Mouse (Mus musculus) brown adipose tissue, adult 24 weeks (tissue): ENCODE data around the gene Ankrd33b. TPM values are rescaled to one million over a fixed set of nuclear protein-coding genes. Genes with fewer than 3 reads are reported as not detected.

Experiments used
- H3K27ac ChIP-seq: fragments of 200-500 bp; replicated peaks from 2 replicates; pipeline ENCODE4 v1.5.1; 2012; ENCODE audit warnings: low read depth, mild to moderate bottlenecking, low read length
- H3K4me1 ChIP-seq: fragments of 200-500 bp; 2 replicates; pipeline ENCODE4 v1.6.1; 2012; ENCODE audit warnings: low read length, mixed read lengths; ENCODE audit not compliant: control insufficient read depth, insufficient read depth, insufficient read length
- H3K4me3 ChIP-seq: fragments of 200-500 bp; 2 replicates; pipeline ENCODE4 v1.5.1; 2012; ENCODE audit warnings: low read depth, mild to moderate bottlenecking, low read length, moderate library complexity; ENCODE audit not compliant: insufficient read depth
- polyA plus RNA-seq: library from polyadenylated mRNA; stranded (reverse); fragments of >200 nt; gene quantifications from 2 replicates; pipeline ENCODE4 v1.2.4, GENCODE M21; 2012; ENCODE audit not compliant: missing spikeins, insufficient read depth, insufficient read length

Ankrd33b gene
- polyA plus RNA-seq, 1 experiment: 0.91 TPM

DNA sequence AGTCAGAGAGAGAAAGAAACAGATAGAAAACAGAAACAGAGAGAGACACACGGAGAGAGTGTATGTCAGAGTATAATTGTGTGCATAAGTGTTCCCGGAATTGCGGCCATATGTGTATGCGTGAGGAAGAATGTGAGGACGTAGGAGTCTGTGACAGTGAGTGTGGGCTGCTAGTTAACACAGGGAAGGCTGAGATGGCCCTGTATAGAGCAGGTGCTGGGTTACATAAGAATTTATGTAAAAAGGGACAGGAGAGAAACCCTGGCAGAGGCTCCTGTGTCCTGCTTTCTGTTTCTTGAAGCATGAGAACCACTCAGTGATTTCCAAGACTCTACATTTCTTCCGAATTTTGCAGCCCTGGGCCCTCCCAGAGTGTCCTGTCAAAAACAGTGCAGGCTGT, 25.9 kb upstream of the Ankrd33b start:
- Histone ChIP-seq H3K27ac (no peak overlapping the region), H3K4me3 (no peak overlapping the region), H3K4me1 (no peaks in the 10 kb centered on the region)

DNA sequence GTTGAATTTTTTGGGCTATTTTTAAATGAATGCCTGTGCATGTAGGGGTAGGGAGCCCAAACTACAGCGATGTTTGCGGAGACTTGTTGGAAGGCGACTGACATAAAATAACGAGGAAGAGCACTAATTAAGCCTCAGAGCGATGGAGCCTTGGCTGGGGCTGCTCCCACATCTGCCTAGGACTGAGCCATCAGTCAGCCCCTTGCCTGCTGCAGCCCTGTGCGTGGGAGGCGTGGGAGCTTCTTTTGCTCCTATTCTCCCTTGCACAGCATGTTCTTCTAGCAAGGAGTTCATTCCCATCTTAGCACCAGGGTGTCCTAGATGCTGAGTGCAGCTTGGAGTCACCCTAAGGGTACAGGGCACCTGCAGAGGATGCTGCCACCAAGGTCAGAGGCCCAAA, 25.2 kb upstream of the Ankrd33b start:
- no peaks in the 10 kb centered on the region for H3K4me1 ChIP-seq

DNA sequence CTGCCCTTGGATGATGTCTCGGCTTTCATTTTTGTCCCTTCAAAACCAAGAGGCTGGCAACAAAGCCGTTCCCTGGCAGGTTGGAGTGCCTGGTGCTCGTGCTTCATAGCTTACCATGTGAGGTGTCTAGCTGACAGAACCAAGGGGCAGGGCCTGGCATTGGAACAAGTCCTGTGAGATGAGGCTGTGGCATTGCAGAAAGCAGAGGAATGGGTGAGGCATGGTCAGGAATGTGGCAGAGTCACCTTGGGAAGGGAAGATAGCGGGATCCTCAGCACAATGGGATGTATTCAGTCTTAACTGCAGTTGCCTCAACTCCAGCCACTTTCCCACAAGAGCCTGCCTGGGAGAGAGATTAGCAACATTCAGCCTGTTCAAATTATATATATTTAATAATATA, 24.6 kb upstream of the Ankrd33b start:
- Histone ChIP-seq H3K27ac (no peak overlapping the region), H3K4me1 (no peaks in the 10 kb centered on the region), H3K4me3 (no peak overlapping the region)

More for the DNA sequence above, 25.2 kb upstream of the Ankrd33b start:
- Histone ChIP-seq H3K27ac (no peak overlapping the region), H3K4me3 (no peak overlapping the region)

DNA sequence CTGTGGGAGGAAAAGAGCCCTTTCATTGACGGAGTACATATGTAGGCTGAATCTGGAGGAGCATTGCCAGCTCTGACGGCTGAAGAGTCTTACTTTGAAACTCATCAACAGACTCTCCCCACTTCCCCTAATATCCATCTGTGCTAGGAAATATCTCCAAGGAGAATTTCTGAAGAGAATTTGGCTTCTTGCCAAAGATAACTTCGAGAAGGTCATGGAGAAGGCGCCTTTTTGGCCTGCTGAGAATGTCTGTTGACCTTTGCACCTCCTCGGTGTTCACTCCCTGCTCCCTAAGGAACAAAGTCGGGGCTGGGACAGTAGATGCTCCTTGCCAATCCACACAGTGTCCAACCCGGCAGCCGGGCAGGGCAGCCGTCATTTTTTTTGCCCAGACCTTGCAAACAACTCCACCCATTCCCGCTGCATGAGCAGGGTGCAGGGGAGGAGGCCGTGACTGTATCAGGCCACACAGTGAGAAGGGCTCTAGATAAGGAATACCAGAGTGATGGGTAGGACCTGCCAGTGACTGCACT, 14.5 kb upstream of the Ankrd33b start:
- H3K4me1 ChIP-seq: peaks cover 4% of the 10 kb centered on the region; the same call in 1 of the 2 replicates
- H3K4me3 ChIP-seq: no peak overlapping the region
- no peak overlapping the region for H3K27ac ChIP-seq

DNA sequence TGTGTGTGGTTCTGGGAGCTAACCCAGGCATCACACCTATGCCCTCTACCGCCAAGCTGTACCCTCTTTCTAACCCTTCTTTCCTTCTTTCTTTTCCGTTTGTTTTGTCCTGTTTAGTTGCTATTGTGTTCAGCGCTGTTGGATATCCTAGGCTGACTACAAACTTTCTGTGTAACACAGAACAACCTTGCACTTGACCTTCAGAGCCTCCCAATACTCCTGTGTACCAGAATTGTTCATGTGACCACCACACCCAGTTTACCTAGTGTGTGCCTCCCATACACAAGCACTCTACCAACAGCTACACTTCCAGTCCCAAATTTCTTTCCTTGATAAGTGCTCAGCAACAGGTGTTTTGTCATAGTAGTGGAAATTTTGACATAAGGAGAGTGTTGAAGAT, 11.9 kb upstream of the Ankrd33b start:
- Histone ChIP-seq H3K4me3 (no peak overlapping the region), H3K27ac (no peak overlapping the region), H3K4me1 (peaks cover 4% of the 10 kb centered on the region; the same call in 1 of the 2 replicates)

DNA sequence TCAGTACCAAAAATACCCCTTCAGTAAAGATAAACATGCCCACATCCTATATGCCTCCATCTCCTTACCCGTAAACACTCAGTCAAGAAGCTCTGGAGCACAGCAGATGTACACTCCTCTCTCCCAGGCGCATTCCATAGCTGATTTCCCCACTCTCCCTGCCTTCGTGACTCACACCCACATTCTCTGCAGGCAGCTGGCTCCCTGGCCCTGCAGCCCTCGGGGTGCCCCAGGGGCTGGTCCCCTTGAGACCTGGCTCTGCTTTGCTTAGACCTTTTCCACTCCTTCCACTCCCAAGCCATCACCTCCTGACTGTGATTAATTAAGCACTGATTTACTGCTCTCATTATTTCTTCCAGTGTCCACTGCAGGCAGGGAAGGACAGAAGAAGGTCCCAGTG, 7.7 kb upstream of the Ankrd33b start:
- H3K27ac ChIP-seq: no peak overlapping the region
- H3K4me1 ChIP-seq: no peaks in the 10 kb centered on the region
- H3K4me3 ChIP-seq: no peak overlapping the region

DNA sequence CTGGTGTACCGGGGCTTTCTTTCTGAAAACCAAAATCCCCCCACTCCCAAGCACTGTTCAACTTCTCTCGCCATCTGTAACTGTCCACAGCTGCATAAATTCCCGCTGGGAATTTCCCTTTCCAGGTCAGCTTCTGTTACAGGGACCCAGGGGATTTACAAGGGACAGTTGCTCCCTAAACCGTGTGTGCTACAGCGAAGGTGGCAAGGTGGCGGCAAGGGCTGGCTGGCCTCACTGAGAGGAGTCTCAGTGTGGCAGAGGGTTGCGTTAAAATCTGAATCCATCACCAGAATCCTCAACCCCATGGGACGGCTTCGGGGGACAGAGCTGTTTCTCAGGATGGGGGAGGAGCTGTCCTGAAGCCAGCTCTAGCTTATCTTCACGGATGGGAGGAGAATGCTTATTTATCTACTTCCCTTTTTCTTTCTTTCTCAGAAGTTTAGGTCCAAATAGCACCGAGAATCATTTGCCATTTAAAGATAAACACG, 1.6 kb upstream of the Ankrd33b start:
- H3K4me3 ChIP-seq: no peak overlapping the region
- no peak overlapping the region for H3K27ac ChIP-seq
- H3K4me1 ChIP-seq: no peaks in the 10 kb centered on the region

DNA sequence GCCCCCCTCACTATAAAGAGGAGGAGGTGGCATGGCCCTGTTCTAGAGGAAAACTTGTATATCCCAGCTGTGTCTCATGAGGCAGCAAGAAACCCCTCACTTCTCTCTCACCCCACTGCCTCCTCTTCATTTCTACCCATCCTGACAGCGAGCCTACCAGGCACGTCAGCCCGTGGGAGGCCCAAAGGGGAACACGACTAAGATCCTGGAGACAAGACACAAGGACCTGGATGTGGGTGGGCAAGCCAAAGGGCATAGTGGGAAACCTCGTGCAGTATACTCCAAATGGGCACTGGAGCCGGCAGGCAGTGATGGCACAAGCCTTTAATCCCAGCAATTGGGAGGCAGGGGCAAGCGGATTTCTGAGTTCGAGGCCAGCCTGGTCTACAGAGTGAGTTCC, 1.0 kb upstream of the Ankrd33b start:
- Histone ChIP-seq H3K27ac (no peak overlapping the region), H3K4me1 (no peaks in the 10 kb centered on the region), H3K4me3 (no peak overlapping the region; the same call in 1 of the 2 replicates)

DNA sequence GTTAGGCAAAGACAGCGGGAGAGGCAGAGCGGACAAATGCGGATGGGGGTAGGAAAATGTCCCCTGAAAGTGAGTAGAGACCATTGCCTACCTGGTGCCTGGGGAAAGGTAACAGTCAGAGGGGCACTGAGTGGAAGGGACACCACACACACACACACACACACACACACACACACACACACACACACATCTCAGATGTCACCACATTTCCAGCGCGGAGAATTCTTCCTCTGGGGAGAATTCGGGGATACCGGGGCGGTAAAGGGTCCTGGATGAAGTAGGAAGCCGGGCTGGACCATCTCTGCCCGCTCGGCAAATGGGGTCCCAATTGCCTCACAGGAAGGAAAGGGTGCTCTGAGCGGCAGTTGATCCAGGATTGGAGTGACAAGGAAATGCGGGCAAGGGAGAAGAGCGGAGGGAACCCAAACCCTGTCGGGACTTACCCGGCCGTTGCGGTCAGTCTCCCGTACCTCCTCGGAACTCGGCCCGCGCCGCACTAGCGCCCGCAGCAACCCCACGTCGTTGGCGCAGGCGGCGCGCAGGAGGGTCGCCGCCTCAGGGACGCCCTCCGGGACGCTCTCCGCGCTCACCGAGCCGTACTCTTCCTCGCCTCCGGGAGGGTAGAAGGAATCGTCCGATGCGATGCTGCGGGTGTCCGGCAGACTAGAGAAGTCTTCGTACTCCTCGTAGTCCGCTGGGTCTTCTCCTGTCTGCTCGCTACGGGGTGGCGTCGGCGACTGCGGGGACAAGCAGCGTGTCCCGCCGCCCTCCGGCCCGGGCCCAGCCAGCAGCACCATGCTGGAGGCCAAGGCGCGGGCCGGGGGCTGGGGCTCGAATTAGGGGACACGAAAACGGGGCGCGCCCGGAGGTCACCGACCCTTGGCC, 688 bp downstream of the Ankrd33b start:
- Histone ChIP-seq H3K4me1 (no peaks in the 10 kb centered on the region), H3K4me3 (peak overlapping the region; percentile 71), H3K27ac (no peak overlapping the region)

DNA sequence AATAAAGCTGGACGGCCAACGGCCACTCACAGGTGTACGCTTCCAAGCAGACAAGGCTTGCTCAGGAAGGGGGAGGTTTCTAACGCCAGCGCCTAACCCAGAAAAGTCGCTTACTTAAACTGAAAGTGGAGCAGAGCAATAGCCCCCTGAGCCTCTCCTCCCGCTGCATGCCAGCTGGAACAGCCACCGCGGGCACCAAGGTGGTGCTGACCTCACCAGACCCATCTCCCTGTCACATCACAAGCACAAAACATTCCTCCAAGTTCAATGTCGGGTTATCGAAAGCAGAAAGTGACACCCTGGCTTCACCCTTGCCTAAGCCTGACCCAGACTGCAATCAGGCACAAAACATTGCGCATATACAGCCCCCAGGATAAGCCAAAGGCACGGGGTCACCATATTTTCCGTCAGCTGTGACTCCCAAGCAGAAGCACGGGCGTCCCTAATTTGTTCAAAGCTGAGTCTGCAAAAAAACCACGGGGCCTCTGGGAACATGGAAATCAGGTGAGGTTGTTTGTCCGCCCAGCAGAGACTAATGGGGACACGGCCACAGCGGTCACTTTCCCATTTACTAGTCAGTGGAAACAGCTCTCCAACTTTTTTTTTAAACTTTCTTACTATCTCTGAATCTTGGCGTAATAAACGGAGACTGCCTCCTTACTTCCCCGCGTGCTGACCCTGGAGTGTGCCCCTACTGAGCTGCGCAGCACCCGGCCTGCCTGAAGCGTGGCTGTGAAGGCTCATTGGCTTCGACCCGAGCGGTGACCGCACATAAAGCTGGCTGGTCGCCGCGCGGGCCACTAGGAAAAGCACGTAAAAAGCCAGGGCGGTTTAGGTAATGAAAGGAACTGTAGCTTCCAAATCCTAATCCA, 1.6 kb downstream of the Ankrd33b start:
- H3K4me1 ChIP-seq: no peaks in the 10 kb centered on the region
- H3K4me3 ChIP-seq: peak overlapping the region; percentile 71
- H3K27ac ChIP-seq: no peak overlapping the region

DNA sequence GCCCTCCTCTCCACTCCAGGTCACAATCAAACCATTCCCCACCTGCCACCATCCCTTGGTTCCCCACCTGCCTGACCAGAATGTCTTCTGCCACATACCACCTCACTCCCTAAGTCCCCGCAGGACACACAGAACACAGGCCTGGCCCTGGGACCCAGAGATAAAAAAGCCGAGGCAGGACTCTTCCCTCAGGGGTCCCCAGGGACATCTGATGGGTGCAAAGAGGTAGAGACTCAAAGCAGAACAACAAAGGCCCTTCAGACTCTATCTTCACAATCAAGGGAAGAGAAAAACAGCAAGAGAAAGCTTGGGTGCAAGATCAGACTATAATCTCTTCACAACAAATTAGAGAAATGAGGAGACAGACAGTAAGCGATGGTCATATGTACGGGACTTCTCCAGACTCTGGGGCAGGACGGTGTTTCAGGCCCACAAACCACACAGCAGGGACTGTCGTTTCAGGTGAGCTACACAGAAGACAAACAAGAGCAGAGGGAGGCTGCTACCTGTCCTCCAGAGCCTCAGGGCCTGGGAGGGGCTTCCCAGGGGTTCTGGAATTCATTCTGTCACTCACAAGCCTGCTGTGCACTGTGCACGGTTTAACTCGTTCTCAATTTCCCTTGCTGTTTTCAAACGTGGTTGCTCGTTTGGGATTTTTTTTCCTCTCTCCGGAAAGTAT, 2.3 kb downstream of the Ankrd33b start:
- Histone ChIP-seq H3K4me1 (no peaks in the 10 kb centered on the region), H3K4me3 (peak overlapping the region; percentile 71), H3K27ac (no peak overlapping the region)

DNA sequence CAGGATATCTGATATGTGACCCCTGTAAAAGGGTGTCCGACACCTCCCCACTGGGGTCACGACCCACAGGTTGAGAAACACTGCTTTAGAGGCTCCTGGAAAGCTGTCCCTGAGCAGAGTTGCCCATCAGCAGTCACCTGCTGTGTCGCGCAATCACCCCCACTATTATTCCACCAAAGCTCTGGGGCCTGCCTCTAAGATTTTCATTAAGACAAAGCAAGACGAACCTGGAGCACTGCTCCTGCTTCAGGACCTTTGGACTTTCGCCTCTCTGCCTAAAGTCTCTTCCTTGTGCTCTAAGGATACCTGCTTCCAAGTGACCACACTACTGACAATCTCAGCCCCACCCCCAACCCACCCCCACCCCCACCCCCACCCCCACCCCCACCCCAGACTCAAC, 3.1 kb downstream of the Ankrd33b start:
- H3K4me3 ChIP-seq: no peak overlapping the region
- H3K27ac ChIP-seq: no peak overlapping the region
- H3K4me1 ChIP-seq: no peaks in the 10 kb centered on the region

DNA sequence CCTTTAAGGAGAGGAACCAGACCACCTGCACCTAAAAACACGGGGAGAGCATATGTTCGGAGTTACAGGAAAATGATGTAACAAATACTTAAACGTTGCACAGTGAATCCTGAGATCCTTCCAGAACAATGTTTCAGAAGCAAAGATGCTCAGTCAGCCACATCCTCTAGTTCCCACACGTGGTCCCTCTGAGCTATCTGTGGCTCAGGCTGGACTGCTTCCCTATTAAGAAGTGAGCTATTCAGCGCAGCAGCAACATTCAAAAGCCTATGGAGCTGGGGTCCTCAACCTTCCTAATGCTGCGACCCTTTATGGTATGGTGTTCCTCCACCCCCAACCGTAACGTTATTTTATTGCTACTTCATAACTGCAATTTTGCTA, 3.6 kb downstream of the Ankrd33b start:
- no peak overlapping the region for H3K27ac ChIP-seq
- H3K4me1 ChIP-seq: no peaks in the 10 kb centered on the region
- no peak overlapping the region for H3K4me3 ChIP-seq

DNA sequence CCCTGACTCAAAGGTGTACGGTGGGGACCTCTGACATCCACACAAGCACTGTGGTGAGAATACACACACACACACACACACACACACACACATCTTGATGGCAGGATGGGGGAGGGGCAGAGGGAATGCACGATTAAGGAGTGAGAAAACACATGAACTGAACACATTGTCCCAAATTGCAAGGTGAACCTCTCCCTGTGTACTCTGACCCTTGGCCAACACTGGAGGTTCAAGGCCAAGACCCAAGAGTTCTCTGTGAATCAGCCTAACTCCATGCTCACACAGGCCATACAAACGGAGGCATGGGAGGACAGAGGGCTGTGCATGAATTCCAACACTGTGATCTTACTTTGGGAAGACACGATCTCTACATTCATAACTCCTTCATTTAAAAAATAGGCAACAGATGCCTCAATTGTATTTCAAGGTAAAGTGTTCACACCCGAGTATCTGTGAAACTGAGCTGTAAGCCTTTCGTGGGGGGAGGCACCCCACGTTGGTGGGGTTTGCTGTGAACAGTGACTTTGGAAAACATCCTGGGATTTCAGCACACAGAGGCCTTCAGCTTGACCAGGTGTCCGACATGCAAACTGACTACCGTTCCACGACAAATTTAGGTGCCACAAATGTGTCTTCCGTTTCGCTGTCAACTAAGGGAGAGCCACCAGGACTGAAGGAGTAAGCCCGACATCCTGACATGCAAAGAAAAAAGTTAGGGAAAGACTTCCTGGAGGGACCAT, 4.1 kb downstream of the Ankrd33b start:
- H3K27ac ChIP-seq: no peak overlapping the region
- H3K4me1 ChIP-seq: no peaks in the 10 kb centered on the region
- H3K4me3 ChIP-seq: no peak overlapping the region
